Mouse (Mus musculus) natural killer cell, adult 2 months (primary cell): Measurements from ENCODE around the gene Tmem110.
A peak's percentile ranks its signal among the peaks of the same experiment; 100 is the strongest.

Experiments
- DNase-seq, 2 experiments: peaks; one replicate each; pipeline ENCODE4 v3.0.0; 2022; ENCODE audit warnings: low spot score in 2 of 2

Tmem110 gene

DNA sequence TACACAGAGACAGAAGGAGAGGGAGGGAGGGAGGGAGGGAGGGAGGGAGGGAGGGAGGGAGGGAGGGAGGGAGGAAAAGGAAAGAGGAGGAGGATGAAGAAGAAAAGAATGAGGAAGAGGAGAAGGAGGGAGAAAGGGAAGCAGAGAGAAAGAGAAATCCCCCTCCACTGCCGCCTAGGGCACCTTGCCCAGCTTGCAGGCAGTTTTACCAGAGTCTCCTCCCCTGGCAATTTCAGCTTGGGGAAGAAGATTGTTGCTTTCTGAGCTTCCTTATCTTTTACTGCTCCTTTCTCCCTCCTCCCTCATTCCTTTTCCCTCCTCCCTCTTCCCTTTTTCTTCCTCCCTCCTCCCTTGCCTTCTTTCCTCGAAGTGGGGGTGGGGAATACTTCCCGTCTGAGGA lies 77.6 kb downstream of the Tmem110 start:
- DNase-seq = no peak

- no peak for DNase-seq
Measured at GRCm38 (mm10) chr14:30904307-30904706, 78.9 kb downstream of the Tmem110 start.

DNA sequence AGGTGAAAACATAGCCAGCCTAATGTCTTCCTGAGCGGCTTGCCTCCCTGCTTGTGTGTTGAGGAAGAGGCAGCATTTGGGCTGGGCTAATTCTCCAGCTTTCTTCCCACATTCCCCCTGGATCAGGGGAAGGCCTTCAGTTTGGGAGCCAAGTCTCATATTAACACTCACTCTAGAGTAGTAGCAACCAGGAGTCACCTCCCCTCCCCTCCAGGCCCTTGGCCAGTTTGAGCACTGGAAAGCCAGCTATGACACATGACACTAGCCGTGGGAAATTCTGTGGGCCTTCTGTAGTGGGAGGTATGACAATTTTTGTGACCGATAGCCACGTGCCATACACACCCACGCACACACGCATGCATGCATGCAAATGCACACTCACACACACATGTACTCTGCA lies 80.6 kb downstream of the Tmem110 start:
- no peak for DNase-seq

DNA sequence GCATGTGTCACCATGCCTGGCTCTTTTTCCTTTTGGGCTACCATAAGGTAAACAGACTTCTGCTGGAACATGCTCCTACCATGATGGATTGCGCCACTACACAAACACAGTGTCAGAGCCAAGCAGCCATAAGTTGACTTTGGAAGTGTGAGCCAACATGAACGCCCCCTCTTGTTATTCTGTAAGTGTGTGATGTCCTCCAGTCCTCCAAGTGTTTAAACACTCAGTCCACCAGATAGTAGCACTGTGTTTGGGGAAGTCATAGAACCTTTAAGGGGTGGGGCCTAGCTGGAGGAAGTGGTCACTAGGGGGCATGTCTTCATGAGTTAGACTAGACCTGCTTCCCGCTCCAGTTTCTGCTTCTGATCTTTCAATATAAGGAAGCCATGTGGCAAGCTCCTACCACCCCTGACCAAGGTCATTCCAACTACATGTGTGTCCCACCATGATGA lies 82.5 kb downstream of the Tmem110 start:
- DNase-seq = peak in 1 of 2 experiments; percentile 16

GRCm38 (mm10) chr14:30911141-30911540 lies 85.8 kb downstream of the Tmem110 start:
- DNase-seq = no peak

DNA sequence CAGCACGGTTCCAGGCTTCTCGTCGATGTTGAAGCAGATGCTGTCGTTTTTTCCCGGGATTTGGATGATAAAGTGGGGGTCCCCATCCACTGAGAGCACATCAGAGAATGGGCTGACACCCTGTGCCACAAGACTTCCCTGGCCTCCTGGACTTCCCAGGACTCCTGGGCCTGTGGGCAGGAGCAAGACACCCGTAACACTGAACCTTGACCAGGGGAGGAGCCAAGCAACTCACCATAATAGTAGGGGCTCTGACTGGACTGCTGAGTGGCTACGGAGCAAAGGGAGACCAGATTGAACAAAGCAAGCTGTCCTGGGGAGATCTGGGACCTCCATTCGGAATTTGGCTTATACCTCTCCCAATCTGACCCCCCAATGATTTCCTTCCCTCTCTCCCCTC lies 87.3 kb downstream of the Tmem110 start:
- DNase-seq = no peak

DNA sequence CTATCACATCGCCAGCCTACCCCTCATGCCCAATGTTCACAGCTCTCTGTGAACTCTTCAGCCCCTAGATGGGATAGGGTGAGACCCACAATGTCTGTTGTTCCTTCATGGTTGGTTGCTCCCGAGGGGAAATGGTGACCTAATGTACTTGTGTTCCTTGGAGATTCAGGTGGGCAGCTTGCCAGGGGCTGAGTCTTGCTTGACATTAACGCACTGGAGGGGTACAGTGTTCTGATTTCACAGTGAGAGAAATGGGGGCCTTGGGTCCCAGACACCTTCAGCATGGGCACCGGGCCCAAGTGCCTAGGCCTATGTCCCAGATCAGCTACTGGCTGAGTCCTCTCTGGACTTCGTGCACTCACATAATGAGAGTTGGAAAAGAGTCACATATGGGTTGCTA lies 88.0 kb downstream of the Tmem110 start:
- DNase-seq = no peak

DNA sequence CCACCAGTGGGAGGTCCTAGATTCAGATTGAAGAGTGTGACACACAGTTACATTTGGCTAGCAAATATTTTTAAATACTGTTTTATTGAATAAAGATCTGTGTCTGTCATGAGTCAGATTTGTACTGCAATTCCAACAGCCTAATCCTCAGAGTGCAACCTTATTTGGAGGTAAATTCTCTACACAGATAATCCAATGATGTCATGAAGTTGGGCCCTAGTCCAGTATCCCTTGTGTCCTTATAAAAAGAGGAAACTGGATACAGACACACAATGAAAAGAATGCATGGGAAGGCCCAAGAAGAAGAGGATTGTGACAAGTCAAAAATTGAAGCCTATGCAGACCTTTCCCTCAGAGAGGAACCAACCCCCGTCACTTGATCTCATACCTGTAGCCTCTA lies 91.1 kb downstream of the Tmem110 start:
- DNase-seq = no peak

DNA sequence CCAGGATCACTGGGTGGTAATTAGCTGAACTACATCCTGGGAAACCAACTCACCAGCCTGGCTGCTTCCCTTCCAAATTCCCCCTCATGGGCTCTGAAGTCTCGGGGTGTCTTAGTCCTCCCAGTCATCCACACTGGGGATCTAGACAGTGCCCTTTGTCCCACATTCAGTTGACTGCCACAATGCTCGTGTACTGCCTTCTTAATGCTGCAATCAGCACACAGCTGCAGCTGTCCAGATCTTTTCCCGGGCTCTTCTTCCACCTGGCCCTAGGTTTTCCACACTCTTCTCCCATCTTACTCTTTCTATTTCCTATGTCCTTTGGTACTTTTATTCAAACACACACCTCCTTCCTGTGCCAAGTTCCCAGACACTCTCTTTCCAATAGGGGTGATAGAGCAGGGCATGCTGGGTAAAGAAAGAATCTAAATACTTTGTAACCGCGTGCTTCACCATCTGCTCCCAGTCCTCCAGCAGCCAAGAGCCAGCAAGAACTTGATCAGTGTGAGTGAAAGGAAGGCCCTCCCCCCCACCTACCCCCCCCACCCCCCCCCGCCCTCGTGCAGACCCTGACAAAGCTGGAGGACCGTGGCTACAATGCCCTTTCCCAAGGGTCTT lies 96.8 kb downstream of the Tmem110 start:
- DNase-seq = no peak

- DNase-seq = no peak
Measured at GRCm38 (mm10) chr14:30923375-30924105, 98.2 kb downstream of the Tmem110 start, which contains the start of gene Itih3. Gene Itih3, minus strand, starts transcription at chr14:30923760.

DNA sequence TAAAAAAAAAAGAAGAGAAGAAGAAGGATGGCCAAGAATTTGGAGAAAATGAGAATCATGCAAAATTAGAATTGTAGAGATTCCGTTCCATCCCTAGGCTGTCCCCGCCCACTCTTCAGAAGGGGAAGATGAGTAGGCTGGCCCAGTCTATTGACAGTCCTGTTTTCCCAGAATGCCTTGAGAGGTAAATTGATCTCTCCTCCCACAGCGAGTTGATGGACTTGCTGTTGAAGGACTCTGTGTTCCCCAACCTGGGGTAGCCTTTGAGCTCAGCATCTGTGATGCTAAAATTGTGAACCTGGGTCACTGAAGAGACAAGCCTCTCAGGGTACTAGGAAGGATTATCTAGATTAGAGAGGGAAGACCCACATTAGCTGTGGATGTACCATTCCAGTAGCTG lies 100.1 kb downstream of the Tmem110 start:
- no peak for DNase-seq
